Mouse (Mus musculus) C2C12 (cell line): ENCODE measurements around the gene Nubp1. TPM values are rescaled to one million over a fixed set of nuclear protein-coding genes. Genes with fewer than 3 reads are reported as not detected.

Source experiments
- H3K27me3 ChIP-seq: one replicate; pipeline ENCODE4 v1.6.1; 2011; ENCODE audit not compliant: control insufficient read depth, insufficient read depth, insufficient read length
- H3K36me3 ChIP-seq: one replicate; pipeline ENCODE4 v1.6.1; 2011; ENCODE audit not compliant: control insufficient read depth, insufficient read depth
- H3K4me3 ChIP-seq: one replicate; pipeline ENCODE4 v1.5.1; 2011; ENCODE audit warnings: mild to moderate bottlenecking, control low read depth; ENCODE audit not compliant: poor library complexity, insufficient read depth, severe bottlenecking
- H3K79me2 ChIP-seq: one replicate; pipeline ENCODE4 v1.6.1; 2011; ENCODE audit not compliant: control insufficient read depth, insufficient read depth
- H3K79me3 ChIP-seq: one replicate; pipeline ENCODE4 v1.6.1; 2011; ENCODE audit warnings: low read depth, control low read depth
- H3ac ChIP-seq: one replicate; pipeline ENCODE3; 2011; ENCODE audit warnings: low read depth; ENCODE audit not compliant: control insufficient read depth, insufficient read length
- CEBPB ChIP-seq: IDR thresholded peaks from one replicate; pipeline ENCODE4 v1.6.1; 2011; ENCODE audit warnings: low read depth, mild to moderate bottlenecking, control low read depth, moderate library complexity
- CTCF ChIP-seq: IDR thresholded peaks from one replicate; pipeline ENCODE4 v1.5.1; 2011; ENCODE audit not compliant: control insufficient read depth, insufficient read depth, insufficient read length
- FOSL1 ChIP-seq: IDR thresholded peaks from one replicate; pipeline ENCODE4 v1.8.0; 2011; ENCODE audit warnings: mild to moderate bottlenecking, low read length; ENCODE audit not compliant: poor library complexity, insufficient read depth, severe bottlenecking
- MAX ChIP-seq: IDR thresholded peaks from one replicate; pipeline ENCODE4 v1.6.1; 2011; ENCODE audit warnings: mild to moderate bottlenecking, control low read depth
- MYOD1 ChIP-seq: IDR thresholded peaks from one replicate; pipeline ENCODE4 v1.6.1; 2011; ENCODE audit warnings: low read depth; ENCODE audit not compliant: control insufficient read depth, insufficient read length
- MYOG ChIP-seq: IDR thresholded peaks from one replicate; pipeline ENCODE4 v1.6.1; 2011; ENCODE audit not compliant: control insufficient read depth, insufficient read length; ENCODE audit errors: extremely low read depth
- USF1 ChIP-seq: IDR thresholded peaks from one replicate; pipeline ENCODE4 v1.6.1; 2011; ENCODE audit warnings: low read depth, mild to moderate bottlenecking, control low read depth, moderate library complexity
- polyA plus RNA-seq: library from polyadenylated mRNA; unstranded; fragments of >200 nt; fragmentation: generic; extraction: Trizol; gene quantifications from one replicate; pipeline ENCODE4 v1.2.1, GENCODE M21; 2012; ENCODE audit warnings: missing spikeins

Nubp1 gene
- polyA plus RNA-seq, 1 experiment: 67.6 TPM

- Histone ChIP-seq H3K27me3 (no peaks in the 10 kb centered on the region), H3K36me3 (no peaks in the 10 kb centered on the region), H3ac (no peak overlapping the region), H3K4me3 (no peak overlapping the region), H3K79me2 (no peaks in the 10 kb centered on the region), H3K79me3 (no peaks in the 10 kb centered on the region)
- no peak for TF ChIP-seq MYOG
- TF ChIP-seq CTCF: no peak
- TF ChIP-seq CEBPB: no peak
- TF ChIP-seq MYOD1: no peak
- no peak for TF ChIP-seq MAX
- no peak for TF ChIP-seq FOSL1
- no peak for TF ChIP-seq USF1
Measured at GRCm38 (mm10) chr16:10432387-10432786, 20.6 kb downstream of the Nubp1 start.

GRCm38 (mm10) chr16:10433344-10433743 lies 21.6 kb downstream of the Nubp1 start:
- H3K27me3 ChIP-seq: no peaks in the 10 kb centered on the region
- H3K36me3 ChIP-seq: no peaks in the 10 kb centered on the region

GRCm38 (mm10) chr16:10436166-10436565 lies 24.4 kb downstream of the Nubp1 start:
- no peaks in the 10 kb centered on the region for H3K79me3 ChIP-seq
- H3ac ChIP-seq: no peak overlapping the region
- no peak overlapping the region for H3K4me3 ChIP-seq
- H3K36me3 ChIP-seq: no peaks in the 10 kb centered on the region
- no peaks in the 10 kb centered on the region for H3K27me3 ChIP-seq
- H3K79me2 ChIP-seq: no peaks in the 10 kb centered on the region
- TF ChIP-seq CEBPB: no peak
- no peak for TF ChIP-seq FOSL1
- TF ChIP-seq CTCF: no peak
- TF ChIP-seq MYOD1: no peak
- TF ChIP-seq MYOG: no peak
- TF ChIP-seq USF1: no peak
- no peak for TF ChIP-seq MAX

More at GRCm38 (mm10) chr16:10433344-10433743, 21.6 kb downstream of the Nubp1 start:
- H3K79me2 ChIP-seq: no peaks in the 10 kb centered on the region
- H3ac ChIP-seq: no peak overlapping the region
- TF ChIP-seq MYOD1 (no peak), FOSL1 (no peak), CTCF (no peak), USF1 (no peak), MAX (no peak), CEBPB (no peak), MYOG (no peak)
- no peak overlapping the region for H3K4me3 ChIP-seq
- H3K79me3 ChIP-seq: no peaks in the 10 kb centered on the region

- no peaks in the 10 kb centered on the region for H3K79me3 ChIP-seq
- TF ChIP-seq MYOG (no peak), USF1 (no peak), MAX (no peak), CTCF (no peak), FOSL1 (no peak), MYOD1 (no peak)
- H3ac ChIP-seq: no peak overlapping the region
- no peaks in the 10 kb centered on the region for H3K36me3 ChIP-seq
- no peak overlapping the region for H3K4me3 ChIP-seq
- no peaks in the 10 kb centered on the region for H3K27me3 ChIP-seq
- H3K79me2 ChIP-seq: no peaks in the 10 kb centered on the region
Measured at GRCm38 (mm10) chr16:10438055-10438454, 26.3 kb downstream of the Nubp1 start.

GRCm38 (mm10) chr16:10441328-10441727 lies 29.6 kb downstream of the Nubp1 start:
- TF ChIP-seq FOSL1 (no peak), USF1 (no peak), MYOG (no peak), CTCF (no peak), MYOD1 (no peak), CEBPB (no peak), MAX (no peak)

GRCm38 (mm10) chr16:10441761-10442160 lies 30.0 kb downstream of the Nubp1 start:
- Histone ChIP-seq H3K4me3 (no peak overlapping the region), H3ac (no peak overlapping the region), H3K79me2 (no peaks in the 10 kb centered on the region), H3K79me3 (no peaks in the 10 kb centered on the region), H3K27me3 (no peaks in the 10 kb centered on the region), H3K36me3 (no peaks in the 10 kb centered on the region)
- no peak for TF ChIP-seq MYOD1
- no peak for TF ChIP-seq USF1

More at GRCm38 (mm10) chr16:10441328-10441727, 29.6 kb downstream of the Nubp1 start:
- H3K36me3 ChIP-seq: no peaks in the 10 kb centered on the region
- H3K27me3 ChIP-seq: no peaks in the 10 kb centered on the region
- H3ac ChIP-seq: no peak overlapping the region
- no peak overlapping the region for H3K4me3 ChIP-seq
- no peaks in the 10 kb centered on the region for H3K79me2 ChIP-seq
- no peaks in the 10 kb centered on the region for H3K79me3 ChIP-seq
